Mouse (Mus musculus): ENCODE data around the gene Aldoart2. TPM values are rescaled to one million over a fixed set of nuclear protein-coding genes. Genes with fewer than 3 reads are reported as not detected.

The Aldoart2 gene
- polyA plus RNA-seq (2012; rRNA removed; ENCODE audit: low replicate concordance): 0.09 and 0.14 TPM in 2 replicates

DNA sequence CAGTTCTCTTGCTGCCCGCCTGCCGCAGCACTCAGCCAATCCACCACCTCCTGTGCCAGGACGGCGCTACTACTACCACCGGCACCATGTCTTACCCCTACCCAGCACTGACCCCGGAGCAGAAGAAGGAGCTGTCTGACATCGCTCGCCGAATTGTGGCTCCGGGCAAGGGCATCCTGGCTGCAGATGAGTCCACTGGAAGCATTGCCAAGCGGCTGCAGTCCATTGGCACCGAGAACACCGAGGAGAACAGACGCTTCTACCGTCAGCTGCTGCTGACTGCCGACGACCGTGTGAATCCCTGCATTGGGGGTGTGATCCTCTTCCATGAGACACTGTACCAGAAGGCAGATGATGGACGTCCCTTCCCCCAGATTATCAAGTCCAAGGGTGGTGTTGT is at the start of gene Aldoart2:
TSS of gene Aldoart2 (plus strand) at position 34 of the 400 bp plus-strand sequence.

DNA sequence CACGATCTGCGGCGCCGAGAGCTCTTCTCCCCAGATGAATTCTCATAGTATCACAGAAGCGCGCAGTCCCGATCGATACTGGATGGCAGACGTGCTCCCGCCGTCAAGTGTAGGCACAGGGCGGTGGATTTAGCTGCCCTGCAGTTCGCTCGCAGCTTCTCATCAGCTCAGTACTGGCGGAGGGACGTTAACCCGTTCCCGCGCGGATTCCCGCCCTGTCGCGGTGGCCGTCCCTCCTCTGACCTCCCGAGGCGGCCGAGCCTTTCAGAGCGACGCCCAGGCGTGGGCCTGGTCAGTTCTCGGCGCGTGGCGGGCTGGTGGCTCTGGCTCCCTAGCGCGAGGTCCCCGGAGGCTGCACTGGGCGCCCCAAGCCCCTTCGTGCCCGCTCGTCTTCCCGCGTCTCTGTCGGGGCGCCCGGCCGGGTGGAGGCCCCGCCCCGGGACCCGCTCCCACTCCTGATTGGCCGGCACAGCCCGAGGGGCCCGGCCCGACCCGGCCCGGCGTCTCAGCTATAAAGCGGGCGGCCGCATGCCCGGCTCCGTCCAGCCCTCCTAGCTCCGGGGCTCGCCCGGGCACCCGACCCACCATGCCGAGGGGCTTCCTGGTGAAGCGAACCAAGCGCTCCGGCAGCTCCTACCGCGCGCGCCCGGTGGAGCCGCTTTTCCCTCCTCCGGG is 34.0 kb downstream of the Aldoart2 start, which contains the start of gene Insm2:
TSS of gene Insm2 (plus strand) at position 541 of the 675 bp plus-strand sequence.

Other genes starting within 250 kb of the Aldoart2 start
- gene Psma6, start 181.0 kb upstream of the Aldoart2 start, polyA plus RNA-seq (2012; rRNA removed; ENCODE audit: low replicate concordance): 76.7 and 92.6 TPM in 2 replicates
- 159 and 221 TPM in 2 replicates for gene Nfkbia, start 72.6 kb upstream of the Aldoart2 start, polyA plus RNA-seq (2012; rRNA removed; ENCODE audit: low replicate concordance)
- gene Insm2, start 34.2 kb downstream of the Aldoart2 start, polyA plus RNA-seq (2012; rRNA removed; ENCODE audit: low replicate concordance): not detected in 2 replicates